Mouse (Mus musculus) urinary bladder, postnatal 0 days (tissue): ENCODE data around the gene Nubp1. TPM values are rescaled to one million over a fixed set of nuclear protein-coding genes. Genes with fewer than 3 reads are reported as not detected.

Experiments used
- polyA plus RNA-seq: library from polyadenylated mRNA; unstranded; fragments of >200 nt; fragmentation: Nextera tagmentation; extraction: Ambion mirVana; gene quantifications from 2 replicates; pipeline ENCODE4 v1.2.1, GENCODE M21; 2015

Nubp1 gene
- 34.4 and 35.5 TPM in 2 replicates for polyA plus RNA-seq

DNA sequence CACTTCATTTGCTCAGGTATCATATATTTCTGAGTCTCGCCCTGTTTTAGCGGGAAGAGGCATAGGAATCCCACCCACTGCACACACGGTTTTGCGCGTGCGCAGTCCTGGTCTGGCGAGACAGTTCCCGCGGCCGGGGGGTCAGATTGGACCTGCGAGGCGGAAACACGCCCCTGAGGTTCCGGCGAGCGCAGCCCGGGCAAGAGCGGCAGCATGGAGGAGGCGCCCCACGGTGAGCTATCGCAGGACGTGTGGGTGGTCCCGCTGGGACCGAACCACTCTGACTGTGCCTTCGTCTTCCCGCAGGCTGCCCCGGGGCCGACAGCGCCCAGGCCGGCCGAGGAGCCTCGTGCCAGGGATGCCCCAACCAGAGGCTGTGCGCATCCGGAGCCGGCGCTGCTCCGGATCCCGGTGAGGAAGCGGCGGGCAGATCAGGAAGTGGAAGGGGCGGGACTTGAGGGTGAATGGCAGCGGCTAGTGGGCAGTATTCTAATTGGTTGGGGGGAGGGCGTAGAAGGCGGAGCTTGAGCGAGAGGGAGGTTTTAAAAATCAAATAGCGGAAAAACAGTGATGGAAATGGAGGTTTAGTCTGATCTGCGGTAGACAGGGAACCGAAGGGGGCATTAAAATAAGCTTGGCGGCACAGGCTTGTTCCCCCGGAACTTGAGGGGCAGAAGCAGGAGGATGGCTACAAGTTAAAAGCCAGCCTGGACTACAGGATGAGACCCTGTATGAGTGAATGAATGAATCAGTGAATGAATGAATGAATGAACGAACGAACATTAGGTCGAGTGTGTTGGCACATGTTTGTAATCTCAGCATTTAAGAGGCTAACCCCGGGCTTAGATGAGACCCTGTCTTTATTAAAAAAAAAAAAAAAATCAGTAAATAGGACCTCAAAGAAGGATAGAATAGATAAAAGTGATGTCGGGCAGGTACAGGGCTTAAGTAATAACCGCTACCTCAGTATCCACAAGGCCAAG, at the start of gene Nubp1:
TSS of gene Nubp1 (plus strand) at position 185 of the 983 bp plus-strand sequence.

DNA sequence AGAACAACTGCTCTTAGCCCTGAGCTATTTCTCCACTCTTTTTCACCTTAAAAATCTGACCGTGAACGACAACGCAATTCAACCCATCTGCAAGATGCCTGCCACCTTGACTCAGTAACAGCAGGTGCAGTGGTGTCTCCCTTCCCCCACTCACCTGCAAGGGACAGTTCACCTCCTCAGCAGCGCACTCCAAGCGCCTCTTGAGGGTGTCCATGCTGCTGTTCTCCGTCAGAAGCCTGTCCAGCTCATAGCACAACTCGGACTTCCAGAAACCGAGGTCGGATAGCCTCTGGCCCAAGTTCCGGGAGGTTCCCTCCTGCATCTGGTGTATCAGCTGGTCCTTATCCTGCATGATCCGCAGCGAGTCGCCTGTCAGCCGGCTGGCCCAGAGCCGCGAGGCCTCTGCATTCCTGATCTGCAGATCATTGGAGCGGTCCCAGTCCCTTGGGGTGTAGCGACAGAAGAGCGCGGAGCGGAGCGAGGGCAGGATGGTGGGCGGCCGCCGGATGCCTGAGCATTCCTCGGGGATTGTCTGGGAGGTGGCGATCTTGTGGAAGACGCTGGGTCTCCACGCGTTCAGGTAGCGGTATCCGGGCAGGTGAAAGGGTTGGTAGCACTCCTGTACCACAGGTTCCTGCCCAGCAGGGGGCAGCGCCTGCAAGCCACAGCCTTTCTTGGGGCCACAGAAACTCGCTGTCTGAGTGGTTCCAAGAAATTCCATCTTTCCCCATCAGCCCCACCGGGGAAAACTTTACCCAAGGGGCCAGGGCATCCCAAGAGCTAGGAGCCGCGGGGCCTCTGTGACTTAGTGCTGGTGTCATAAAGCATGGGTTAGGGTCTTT, 16.8 kb upstream of the Nubp1 start, which contains the start of gene Tekt5:
TSS of gene Tekt5 (minus strand) at position 792 of the 842 bp plus-strand sequence.

DNA sequence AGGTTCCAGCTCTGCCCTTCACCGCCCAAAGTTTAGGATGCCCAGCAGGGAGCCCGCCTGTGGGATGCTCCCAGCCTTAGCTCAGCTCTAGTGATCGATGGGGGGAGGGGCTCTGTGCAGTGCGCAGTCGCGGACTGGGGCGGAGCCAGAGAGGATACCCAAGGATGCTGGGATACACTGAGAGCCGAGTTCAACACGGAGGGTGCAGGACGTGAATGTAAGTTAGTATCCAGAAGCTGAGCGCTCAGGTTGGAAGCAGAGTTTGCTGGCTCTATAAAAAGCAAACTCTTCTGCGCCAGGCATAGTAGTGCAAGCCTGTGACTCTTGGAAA, 35.5 kb downstream of the Nubp1 start, which contains the start of gene Tvp23a:
TSS of gene Tvp23a (minus strand) at position 99 of the 331 bp plus-strand sequence.

Other genes starting within 250 kb of the Nubp1 start
- gene Rpl39l, start 241.7 kb upstream of the Nubp1 start, polyA plus RNA-seq: 0.69 and 0.95 TPM in 2 replicates
- 0.28 and 0.33 TPM in 2 replicates for gene Atf7ip2, start 219.2 kb upstream of the Nubp1 start, polyA plus RNA-seq
- 77.8 and 106 TPM in 2 replicates for gene Emp2, start 98.0 kb upstream of the Nubp1 start, polyA plus RNA-seq
- gene Tekt5, start 16.5 kb upstream of the Nubp1 start, polyA plus RNA-seq: 0.82 and 1.1 TPM in 2 replicates
- gene Tvp23a, start 35.4 kb downstream of the Nubp1 start, polyA plus RNA-seq: 4.5 TPM in 2 replicates
- 0.06 and 0.20 TPM in 2 replicates for gene Ciita, start 68.1 kb downstream of the Nubp1 start, polyA plus RNA-seq
- 14.0 and 15.1 TPM in 2 replicates for gene Dexi, start 131.1 kb downstream of the Nubp1 start, polyA plus RNA-seq
- gene Clec16a, start 133.4 kb downstream of the Nubp1 start, polyA plus RNA-seq: 21.7 and 23.1 TPM in 2 replicates